Mouse (Mus musculus) ovary, adult 10 weeks (tissue): ENCODE data around the gene Slc46a2. TPM values are rescaled to one million over a fixed set of nuclear protein-coding genes. Genes with fewer than 3 reads are reported as not detected.

Experiments
- polyA plus RNA-seq: library from polyadenylated mRNA; stranded (reverse); fragments of 350-450 nt; fragmentation: Illumina TruSeq; extraction: RNeasy Lipid Tissue Mini Kit (QIAGEN cat#74804); gene quantifications from one replicate; pipeline ENCODE4 v1.2.3, GENCODE M21; 2014

The Slc46a2 gene
- polyA plus RNA-seq, result not detected

GRCm38 (mm10) chr4:59914608-59915403 lies at the start of gene Slc46a2:
Slc46a2 (minus strand) TSS chr4:59915056.

DNA sequence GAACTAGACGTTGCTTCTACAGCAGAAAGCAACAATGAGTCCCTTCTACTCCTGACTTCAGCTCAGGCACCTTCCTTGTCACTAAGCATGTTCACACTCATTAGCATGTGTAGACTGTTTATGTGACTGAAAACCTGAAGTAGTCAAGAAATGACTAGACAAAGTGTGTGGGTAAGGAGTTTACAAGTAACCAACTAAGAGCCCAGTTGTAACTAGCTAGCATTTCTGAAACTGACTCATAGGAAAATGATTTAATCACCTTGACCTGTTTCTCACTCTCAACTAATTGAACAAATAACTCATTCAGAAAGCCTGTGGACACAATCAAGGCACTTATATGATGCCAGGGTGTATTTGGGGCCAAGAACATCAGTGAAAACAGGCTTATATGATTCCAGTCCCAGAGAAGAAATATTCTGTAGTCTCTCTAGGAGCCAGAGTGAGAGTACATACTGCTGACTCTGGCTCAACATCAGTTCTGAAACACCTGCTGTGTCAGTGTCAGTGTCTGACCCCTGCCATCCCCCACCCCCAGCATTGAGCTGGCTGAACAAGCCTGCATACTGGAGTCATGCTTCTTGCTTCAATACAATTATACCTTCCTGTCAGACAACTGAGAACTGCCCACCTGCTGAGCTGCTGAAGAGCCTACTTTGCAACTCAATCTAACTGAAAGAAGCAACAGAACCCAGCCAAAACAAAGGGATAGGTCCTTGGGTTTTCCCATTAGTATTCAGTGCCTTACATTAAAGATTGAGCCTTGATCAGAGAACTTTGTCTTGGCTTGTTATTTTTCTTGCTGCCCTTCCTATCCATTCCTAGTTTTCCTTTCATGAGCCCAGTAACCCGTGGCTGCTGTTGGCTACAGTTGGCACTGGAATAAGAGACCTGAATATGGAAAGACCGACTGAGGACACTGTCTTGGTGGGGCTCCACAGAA lies 48.8 kb upstream of the Slc46a2 start, which contains the start of gene Mup6:
Gene Mup6 (plus strand): TSS at position 890 of the 940 bp plus-strand sequence.

DNA sequence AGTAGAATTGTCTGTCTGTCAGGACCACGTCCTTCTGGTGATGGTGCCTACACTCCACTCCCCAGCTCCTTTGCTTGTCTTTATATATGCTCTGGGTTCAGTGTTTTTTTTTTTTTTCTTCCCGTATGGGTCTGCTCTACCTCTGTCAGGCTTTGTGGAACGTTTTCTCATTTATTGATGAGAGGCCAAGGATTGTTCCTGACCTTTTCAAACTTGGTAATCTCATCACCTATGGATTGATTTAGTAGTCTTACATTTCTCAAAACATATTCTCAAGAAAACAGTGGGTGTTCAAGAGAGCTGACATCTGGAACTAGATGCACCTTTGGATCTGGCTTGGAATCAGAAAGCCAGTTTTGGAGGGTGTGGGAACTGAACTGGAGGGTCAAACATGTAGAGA lies 45.8 kb upstream of the Slc46a2 start, which contains the start of gene Mup4:
Gene Mup4 (minus strand): TSS at position 101 of the 400 bp plus-strand sequence.

Other genes with a start within 250 kb of the Slc46a2 start
- 74.2 TPM for gene Inip, start 113.5 kb downstream of the Slc46a2 start, polyA plus RNA-seq
- 5.8 TPM for gene Snx30, start 109.2 kb downstream of the Slc46a2 start, polyA plus RNA-seq
- not detected for gene Mup4, start 45.7 kb upstream of the Slc46a2 start, polyA plus RNA-seq
- gene Mup6, start 49.2 kb upstream of the Slc46a2 start, polyA plus RNA-seq, result 1.4 TPM
- gene Mup7, start 155.4 kb upstream of the Slc46a2 start, polyA plus RNA-seq, result not detected
- gene Mup2, start 239.2 kb upstream of the Slc46a2 start, polyA plus RNA-seq, result not detected